Mouse (Mus musculus): ENCODE results near the gene Ube2e3.

The Ube2e3 gene

GRCm38 (mm10) chr2:78882743-78883433, 15.0 kb downstream of the Ube2e3 start:
- no peak for DNase-seq (ENCODE audit: low spot score in 2 of 2)

- no peak for DNase-seq (ENCODE audit: low spot score in 2 of 2)
Measured at GRCm38 (mm10) chr2:78886446-78886845, 18.5 kb downstream of the Ube2e3 start.

GRCm38 (mm10) chr2:78888190-78888589, 20.3 kb downstream of the Ube2e3 start:
- DNase-seq (ENCODE audit: low spot score in 2 of 2), result no peak

GRCm38 (mm10) chr2:78895216-78895615, 27.3 kb downstream of the Ube2e3 start:
- DNase-seq (ENCODE audit: low spot score in 2 of 2), result no peak

- DNase-seq (ENCODE audit: low spot score in 2 of 2), result no peak
Measured at GRCm38 (mm10) chr2:78905916-78906315, 38.0 kb downstream of the Ube2e3 start.

GRCm38 (mm10) chr2:78911516-78911915, 43.6 kb downstream of the Ube2e3 start:
- no peak for DNase-seq (ENCODE audit: low spot score in 2 of 2)

- DNase-seq (ENCODE audit: low spot score in 2 of 2), result no peak
Measured at GRCm38 (mm10) chr2:78914861-78915260, 46.9 kb downstream of the Ube2e3 start.

- no peak for DNase-seq (ENCODE audit: low spot score in 2 of 2)
Measured at GRCm38 (mm10) chr2:78922980-78923674, 55.2 kb downstream of the Ube2e3 start.

- no peak for DNase-seq (ENCODE audit: low spot score in 2 of 2)
Measured at GRCm38 (mm10) chr2:78925807-78926206, 57.9 kb downstream of the Ube2e3 start.

GRCm38 (mm10) chr2:78927625-78928024, 59.7 kb downstream of the Ube2e3 start:
- no peak for DNase-seq (ENCODE audit: low spot score in 2 of 2)

GRCm38 (mm10) chr2:78928080-78928479, 60.2 kb downstream of the Ube2e3 start:
- DNase-seq (ENCODE audit: low spot score in 2 of 2), result no peak

- no peak for DNase-seq (ENCODE audit: low spot score in 2 of 2)
Measured at GRCm38 (mm10) chr2:78931358-78931757, 63.4 kb downstream of the Ube2e3 start.

- no peak for DNase-seq (ENCODE audit: low spot score in 2 of 2)
Measured at GRCm38 (mm10) chr2:78959451-78959850, 91.5 kb downstream of the Ube2e3 start.

GRCm38 (mm10) chr2:78960288-78960687, 92.4 kb downstream of the Ube2e3 start:
- no peak for DNase-seq (ENCODE audit: low spot score in 2 of 2)

GRCm38 (mm10) chr2:78961023-78961422, 93.1 kb downstream of the Ube2e3 start:
- DNase-seq (ENCODE audit: low spot score in 2 of 2), result no peak

- DNase-seq (ENCODE audit: low spot score in 2 of 2), result no peak
Measured at GRCm38 (mm10) chr2:78961580-78961979, 93.7 kb downstream of the Ube2e3 start.

- DNase-seq (ENCODE audit: low spot score in 2 of 2), result no peak
Measured at GRCm38 (mm10) chr2:78964995-78965394, 97.1 kb downstream of the Ube2e3 start.

- DNase-seq (ENCODE audit: low spot score in 2 of 2), result no peak
Measured at GRCm38 (mm10) chr2:78965396-78965795, 97.5 kb downstream of the Ube2e3 start.

GRCm38 (mm10) chr2:78970088-78970487, 102.2 kb downstream of the Ube2e3 start:
- no peak for DNase-seq (ENCODE audit: low spot score in 2 of 2)

Data from urinary bladder, postnatal 4 days (tissue).